Mouse (Mus musculus) spleen, adult 2 months (tissue): ENCODE data around the gene Mdga1.

Experiments used
- CTCF ChIP-seq: fragments of 200-500 bp; IDR thresholded peaks from 2 replicates; pipeline ENCODE4 v1.5.1; 2011; ENCODE audit warnings: mild to moderate bottlenecking, inconsistent platforms; ENCODE audit not compliant: insufficient read depth, insufficient read length, insufficient replicate concordance; ENCODE audit errors: extremely low read depth
- POLR2A ChIP-seq: fragments of 200-500 bp; IDR thresholded peaks from 2 replicates; pipeline ENCODE4 v1.6.1; 2011; ENCODE audit warnings: low read depth, low read length, inconsistent platforms

- TF ChIP-seq CTCF (peak; percentile 28; the same call in 1 of the 2 replicates), POLR2A (no peak)
These were observed 111.1 kb downstream of the Mdga1 start for GRCm38 (mm10) chr17:29858764-29859163.
